Mouse (Mus musculus): ENCODE measurements around the gene Smarcd1.

Smarcd1 gene

DNA sequence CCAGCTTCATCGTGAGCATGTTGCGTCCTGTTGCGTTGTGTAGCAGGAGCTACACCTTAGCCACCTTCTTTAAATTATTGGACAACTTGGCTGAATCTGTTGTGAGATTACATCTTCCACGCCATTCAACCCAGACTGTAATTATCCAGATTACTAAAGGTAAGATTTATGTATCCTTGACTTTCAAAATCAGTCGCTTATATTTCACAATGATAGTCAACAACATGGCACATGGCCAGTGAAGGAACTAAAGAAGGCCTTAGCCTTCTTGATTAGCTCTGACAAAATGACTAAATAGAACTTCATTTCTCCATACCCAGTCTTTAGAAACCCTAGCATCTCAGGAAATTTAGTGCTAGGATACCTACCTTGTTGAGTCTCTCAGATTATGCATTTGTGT is 31.3 kb downstream of the Smarcd1 start:
- DNase-seq (ENCODE audit: low spot score), result no peak

- DNase-seq (ENCODE audit: low spot score), result peak; percentile 100
These were observed 33.7 kb downstream of the Smarcd1 start for GRCm38 (mm10) chr15:99735631-99736030.

DNA sequence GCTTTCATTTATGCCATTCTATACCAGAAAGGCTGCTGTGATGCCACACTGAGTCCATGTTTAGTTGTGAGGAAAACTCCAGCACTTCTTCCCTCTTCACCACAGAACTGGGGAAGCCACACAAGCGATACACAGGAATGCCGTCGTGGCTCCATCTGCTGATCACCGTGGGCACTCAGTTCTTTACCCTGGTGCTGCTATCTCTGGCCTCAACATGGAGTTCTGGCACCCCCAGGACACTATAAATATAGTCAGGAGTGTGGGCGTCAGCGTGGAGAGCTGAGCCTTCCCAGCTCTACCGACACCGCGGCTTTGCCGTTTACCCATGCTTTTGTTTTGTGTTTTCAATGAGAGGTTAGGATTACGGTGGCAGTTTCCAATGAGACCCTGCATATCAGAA is 34.7 kb downstream of the Smarcd1 start:
- no peak for DNase-seq (ENCODE audit: low spot score)

GRCm38 (mm10) chr15:99740229-99740628 is 38.3 kb downstream of the Smarcd1 start:
- no peak for DNase-seq (ENCODE audit: low spot score)

- peak; percentile 30 for DNase-seq (ENCODE audit: low spot score)
These were observed 52.3 kb downstream of the Smarcd1 start for GRCm38 (mm10) chr15:99754204-99754603.
